Mouse (Mus musculus): ENCODE data around the gene Macf1. TPM values are rescaled to one million over a fixed set of nuclear protein-coding genes. Genes with fewer than 3 reads are reported as not detected.

Macf1 gene
- polyA plus RNA-seq, 1 experiment from 2014 or later = 57.3 TPM

GRCm38 (mm10) chr4:123560896-123561295, 123.3 kb downstream of the Macf1 start:
- H3K27me3 ChIP-seq = no peaks in the 10 kb centered on the region
- H3K27ac ChIP-seq = no peak overlapping the region
- no peak for ATAC-seq (ENCODE audit: insufficient number of reproducible peaks, insufficient read depth, low FRiP score, low TSS enrichment)
- no peak overlapping the region for H3K4me3 ChIP-seq
- H3K9me3 ChIP-seq = no peaks in the 10 kb centered on the region
- H3K36me3 ChIP-seq = no peaks in the 10 kb centered on the region
- no peak overlapping the region for H3K4me2 ChIP-seq (replicated peaks)
- peaks cover 16% of the 10 kb centered on the region for H3K4me1 ChIP-seq
- WGBS = 81% methylated on average over 4 of the region's 4 CpGs
- no peak overlapping the region for H3K9ac ChIP-seq

GRCm38 (mm10) chr4:123558496-123558895, 125.7 kb downstream of the Macf1 start:
- H3K9me3 ChIP-seq = no peaks in the 10 kb centered on the region
- no peaks in the 10 kb centered on the region for H3K4me1 ChIP-seq
- no peak overlapping the region for H3K27ac ChIP-seq
- no peak overlapping the region for H3K4me2 ChIP-seq (replicated peaks)
- no peak overlapping the region for H3K9ac ChIP-seq
- H3K4me3 ChIP-seq = no peak overlapping the region
- H3K27me3 ChIP-seq = no peaks in the 10 kb centered on the region
- 91% methylated on average over 2 of the region's 2 CpGs for WGBS
- ATAC-seq (ENCODE audit: insufficient number of reproducible peaks, insufficient read depth, low FRiP score, low TSS enrichment) = no peak
- no peaks in the 10 kb centered on the region for H3K36me3 ChIP-seq

GRCm38 (mm10) chr4:123555251-123555650, 128.9 kb downstream of the Macf1 start:
- Histone ChIP-seq H3K4me3 (no peak overlapping the region), H3K9ac (no peak overlapping the region), H3K36me3 (no peaks in the 10 kb centered on the region), H3K4me2 (replicated peaks) (no peak overlapping the region), H3K9me3 (no peaks in the 10 kb centered on the region), H3K4me1 (peaks cover 4% of the 10 kb centered on the region; the same call in 1 of the 2 replicates), H3K27me3 (no peaks in the 10 kb centered on the region), H3K27ac (no peak overlapping the region)
- no peak for ATAC-seq (ENCODE audit: insufficient number of reproducible peaks, insufficient read depth, low FRiP score, low TSS enrichment)

DNA sequence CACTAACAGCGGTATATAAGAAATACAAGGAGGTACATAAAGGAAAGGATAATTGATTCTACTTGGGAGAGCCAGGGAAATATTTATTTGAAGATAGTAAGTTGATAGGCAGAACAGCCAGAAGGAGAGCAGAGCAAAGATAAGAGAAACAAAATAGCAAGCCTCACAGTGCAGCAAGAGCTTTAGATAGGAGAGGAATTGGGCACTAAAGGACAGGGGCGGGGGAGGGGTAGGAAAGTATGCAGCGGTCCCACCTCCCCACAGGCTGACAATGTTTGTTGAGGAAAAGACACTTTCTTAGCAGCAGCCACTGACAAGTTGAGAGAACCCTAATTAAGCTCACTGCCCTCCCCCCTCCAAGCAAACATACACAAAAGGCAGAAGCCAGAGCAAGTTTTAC, 131.5 kb downstream of the Macf1 start:
- Histone ChIP-seq H3K9me3 (no peaks in the 10 kb centered on the region), H3K4me3 (no peak overlapping the region), H3K27ac (no peak overlapping the region), H3K36me3 (no peaks in the 10 kb centered on the region), H3K27me3 (no peaks in the 10 kb centered on the region), H3K4me2 (replicated peaks) (no peak overlapping the region), H3K9ac (no peak overlapping the region), H3K4me1 (peaks cover 4% of the 10 kb centered on the region; the same call in 1 of the 2 replicates)
- WGBS = 45% methylated on average over 3 of the region's 3 CpGs
- ATAC-seq (ENCODE audit: insufficient number of reproducible peaks, insufficient read depth, low FRiP score, low TSS enrichment) = no peak

DNA sequence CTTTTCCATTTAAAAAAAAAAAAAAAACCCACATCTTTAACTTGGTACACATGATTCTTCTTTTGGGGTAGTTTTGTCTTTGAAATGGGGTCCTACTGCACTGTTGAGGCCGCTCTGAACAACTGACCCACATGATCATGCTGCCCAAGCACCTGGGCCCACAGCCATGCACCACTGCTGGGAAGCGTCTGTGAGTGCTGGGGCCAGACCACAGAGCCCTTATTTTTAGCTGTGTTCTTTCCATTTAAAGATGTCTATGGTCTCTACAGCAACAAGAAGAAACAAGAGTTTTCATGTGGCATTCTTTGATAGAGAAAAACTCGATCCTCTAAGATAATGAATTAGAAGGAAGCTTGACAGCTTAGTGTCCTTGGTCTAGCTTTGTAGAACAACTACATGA, 135.8 kb downstream of the Macf1 start:
- no peak for ATAC-seq (ENCODE audit: insufficient number of reproducible peaks, insufficient read depth, low FRiP score, low TSS enrichment)
- Histone ChIP-seq H3K4me2 (replicated peaks) (no peak overlapping the region), H3K27ac (no peak overlapping the region), H3K4me3 (no peak overlapping the region), H3K9ac (no peak overlapping the region), H3K27me3 (no peaks in the 10 kb centered on the region), H3K4me1 (peaks cover 4% of the 10 kb centered on the region; the same call in 1 of the 2 replicates), H3K9me3 (no peaks in the 10 kb centered on the region), H3K36me3 (peaks cover 7% of the 10 kb centered on the region; the same call in 1 of the 2 replicates)
- WGBS = 94% methylated on average over 3 of the region's 3 CpGs

DNA sequence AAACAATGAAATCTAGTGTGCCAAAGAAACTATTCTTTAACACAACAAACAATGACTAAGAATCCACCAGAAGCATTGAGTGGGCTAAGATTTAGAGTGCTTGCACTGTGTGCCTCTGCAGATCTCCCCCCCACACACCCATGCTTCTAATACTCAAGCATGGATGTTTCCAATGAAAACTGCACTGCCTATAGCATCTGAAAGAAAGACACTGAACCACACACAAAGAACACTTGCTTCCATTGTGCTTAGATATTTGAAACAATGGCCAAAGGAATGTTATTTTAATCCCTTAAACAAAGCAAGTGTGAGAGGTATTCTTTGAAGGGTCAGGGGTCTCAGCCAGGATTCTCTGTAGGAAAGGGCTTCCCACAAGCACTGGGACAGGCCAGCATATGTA, 140.5 kb downstream of the Macf1 start:
- no peak overlapping the region for H3K4me3 ChIP-seq
- H3K4me2 ChIP-seq (replicated peaks) = no peak overlapping the region
- peaks cover 12% of the 10 kb centered on the region; the same call in 1 of the 2 replicates for H3K36me3 ChIP-seq
- H3K4me1 ChIP-seq = no peaks in the 10 kb centered on the region
- H3K27me3 ChIP-seq = no peaks in the 10 kb centered on the region
- ATAC-seq (ENCODE audit: insufficient number of reproducible peaks, insufficient read depth, low FRiP score, low TSS enrichment) = no peak
- H3K9ac ChIP-seq = no peak overlapping the region
- H3K9me3 ChIP-seq = no peaks in the 10 kb centered on the region
- no peak overlapping the region for H3K27ac ChIP-seq

- Histone ChIP-seq H3K9me3 (no peaks in the 10 kb centered on the region), H3K27ac (no peak overlapping the region), H3K27me3 (no peaks in the 10 kb centered on the region), H3K36me3 (peaks cover 5% of the 10 kb centered on the region; the same call in 1 of the 2 replicates), H3K4me1 (peaks cover 1% of the 10 kb centered on the region; the same call in 1 of the 2 replicates), H3K9ac (no peak overlapping the region), H3K4me2 (replicated peaks) (no peak overlapping the region), H3K4me3 (no peak overlapping the region)
- ATAC-seq (ENCODE audit: insufficient number of reproducible peaks, insufficient read depth, low FRiP score, low TSS enrichment) = no peak
- 42% methylated on average over 1 of the region's 1 CpGs for WGBS
Observed at GRCm38 (mm10) chr4:123535271-123535670, 148.9 kb downstream of the Macf1 start.

DNA sequence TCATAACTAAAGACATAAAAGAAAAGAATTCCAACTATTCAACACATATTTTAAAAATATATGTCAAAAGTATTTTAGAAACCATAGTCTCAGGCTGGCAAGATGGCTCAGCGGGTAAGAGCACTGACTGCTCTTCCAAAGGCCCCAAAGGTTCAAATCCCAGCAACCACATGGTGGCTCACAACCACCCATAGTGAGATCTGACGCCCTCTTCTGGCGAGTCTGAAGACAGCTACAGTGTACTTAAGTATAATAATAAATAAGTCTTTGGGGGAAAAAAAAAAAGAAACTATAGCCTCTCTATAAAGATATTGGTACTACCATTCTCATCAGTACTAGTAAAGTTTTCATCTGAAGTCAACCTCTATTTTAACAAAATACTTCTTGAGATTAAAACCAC, 152.2 kb downstream of the Macf1 start:
- Histone ChIP-seq H3K9me3 (no peaks in the 10 kb centered on the region), H3K27ac (no peak overlapping the region), H3K9ac (no peak overlapping the region), H3K4me3 (no peak overlapping the region), H3K4me1 (peaks cover 23% of the 10 kb centered on the region), H3K27me3 (no peaks in the 10 kb centered on the region), H3K4me2 (replicated peaks) (no peak overlapping the region), H3K36me3 (no peaks in the 10 kb centered on the region)
- 47% methylated on average over 3 of the region's 3 CpGs for WGBS
- ATAC-seq (ENCODE audit: insufficient number of reproducible peaks, insufficient read depth, low FRiP score, low TSS enrichment) = no peak

GRCm38 (mm10) chr4:123530976-123531375, 153.2 kb downstream of the Macf1 start:
- Histone ChIP-seq H3K9me3 (no peaks in the 10 kb centered on the region), H3K36me3 (no peaks in the 10 kb centered on the region), H3K4me2 (replicated peaks) (no peak overlapping the region), H3K27me3 (no peaks in the 10 kb centered on the region), H3K4me3 (no peak overlapping the region), H3K4me1 (peaks cover 33% of the 10 kb centered on the region), H3K27ac (no peak overlapping the region), H3K9ac (no peak overlapping the region)
- ATAC-seq (ENCODE audit: insufficient number of reproducible peaks, insufficient read depth, low FRiP score, low TSS enrichment) = no peak
- WGBS = 83% methylated on average over 6 of the region's 6 CpGs

- no peak overlapping the region for H3K9ac ChIP-seq
- H3K9me3 ChIP-seq = no peaks in the 10 kb centered on the region
- no peak overlapping the region for H3K4me3 ChIP-seq
- ATAC-seq (ENCODE audit: insufficient number of reproducible peaks, insufficient read depth, low FRiP score, low TSS enrichment) = no peak
- peaks cover 40% of the 10 kb centered on the region for H3K4me1 ChIP-seq
- no peaks in the 10 kb centered on the region for H3K27me3 ChIP-seq
- no peak overlapping the region for H3K4me2 ChIP-seq (replicated peaks)
- H3K27ac ChIP-seq = no peak overlapping the region
- H3K36me3 ChIP-seq = no peaks in the 10 kb centered on the region
- WGBS = 40% methylated on average over 6 of the region's 6 CpGs
Observed at GRCm38 (mm10) chr4:123529230-123529629, 154.9 kb downstream of the Macf1 start.

DNA sequence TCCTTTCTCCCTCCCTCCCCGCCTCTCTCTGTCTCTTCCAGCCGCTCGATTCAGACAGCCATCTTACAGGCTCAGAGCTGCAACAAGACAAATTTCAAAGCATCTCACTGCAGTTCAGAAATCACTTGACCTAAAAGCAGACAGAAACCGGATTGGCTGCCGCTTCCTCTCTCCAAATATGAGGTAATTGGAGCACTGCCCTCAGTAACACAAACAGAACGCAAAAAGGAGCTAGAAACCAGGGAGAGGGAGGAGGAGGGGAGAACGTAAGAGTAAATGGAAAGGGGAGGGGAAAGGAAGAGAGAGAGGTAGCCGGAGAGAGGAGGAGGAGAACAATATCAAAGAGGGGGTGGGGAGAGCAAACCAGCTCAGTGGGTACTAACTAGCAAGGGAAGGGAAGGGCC, 156.6 kb downstream of the Macf1 start:
- Histone ChIP-seq H3K4me3 (peak overlapping the region; percentile 30), H3K27ac (peak overlapping the region; percentile 73), H3K36me3 (no peaks in the 10 kb centered on the region), H3K27me3 (no peaks in the 10 kb centered on the region), H3K9me3 (no peaks in the 10 kb centered on the region), H3K9ac (peak overlapping the region; percentile 36; the same call in 1 of the 2 replicates), H3K4me2 (replicated peaks) (peak overlapping the region; percentile 55), H3K4me1 (peaks cover 51% of the 10 kb centered on the region)
- WGBS = 3% methylated on average over 8 of the region's 8 CpGs
- peak; percentile 23; the same call in 1 of the 2 replicates for ATAC-seq (ENCODE audit: insufficient number of reproducible peaks, insufficient read depth, low FRiP score, low TSS enrichment)

- ATAC-seq (ENCODE audit: insufficient number of reproducible peaks, insufficient read depth, low FRiP score, low TSS enrichment) = no peak
- Histone ChIP-seq H3K4me2 (replicated peaks) (peak overlapping the region; percentile 55), H3K27me3 (no peaks in the 10 kb centered on the region), H3K9me3 (no peaks in the 10 kb centered on the region), H3K9ac (peak overlapping the region; percentile 36; the same call in 1 of the 2 replicates), H3K4me1 (peaks cover 51% of the 10 kb centered on the region), H3K36me3 (no peaks in the 10 kb centered on the region), H3K27ac (peak overlapping the region; percentile 73), H3K4me3 (peak overlapping the region; percentile 30)
- 34% methylated on average over 10 of the region's 10 CpGs for WGBS
Observed at GRCm38 (mm10) chr4:123526779-123527280, 157.3 kb downstream of the Macf1 start.

All from embryonic facial prominence, embryonic 12.5 days (tissue).